Mouse (Mus musculus): ENCODE results near the gene Pde1c. TPM values are rescaled to one million over a fixed set of nuclear protein-coding genes. Genes with fewer than 3 reads are reported as not detected.

Pde1c gene
- polyA plus RNA-seq, 1 experiment, result 0.06 TPM

- DNase-seq (ENCODE audit: low spot score), result no peak
These were observed 470.5 kb downstream of the Pde1c start for GRCm38 (mm10) chr6:56098427-56098826.

- no peak for DNase-seq (ENCODE audit: low spot score)
These were observed 492.5 kb downstream of the Pde1c start for GRCm38 (mm10) chr6:56076378-56076805.

- no peak for DNase-seq (ENCODE audit: low spot score)
These were observed 500.4 kb downstream of the Pde1c start for GRCm38 (mm10) chr6:56068516-56068915.

- DNase-seq (ENCODE audit: low spot score), result no peak
These were observed 502.1 kb downstream of the Pde1c start for GRCm38 (mm10) chr6:56066632-56067282.

GRCm38 (mm10) chr6:56063736-56064135 is 505.2 kb downstream of the Pde1c start:
- no peak for DNase-seq (ENCODE audit: low spot score)

GRCm38 (mm10) chr6:56049104-56049503 is 519.8 kb downstream of the Pde1c start:
- DNase-seq (ENCODE audit: low spot score), result no peak

- DNase-seq (ENCODE audit: low spot score), result no peak
These were observed 520.3 kb downstream of the Pde1c start for GRCm38 (mm10) chr6:56048580-56048979.

GRCm38 (mm10) chr6:56044716-56045115 is 524.2 kb downstream of the Pde1c start:
- no peak for DNase-seq (ENCODE audit: low spot score)

- no peak for DNase-seq (ENCODE audit: low spot score)
These were observed 524.6 kb downstream of the Pde1c start for GRCm38 (mm10) chr6:56044270-56044669.

- no peak for DNase-seq (ENCODE audit: low spot score)
These were observed 529.3 kb downstream of the Pde1c start for GRCm38 (mm10) chr6:56039476-56040055.

GRCm38 (mm10) chr6:56035054-56035453 is 533.8 kb downstream of the Pde1c start:
- DNase-seq (ENCODE audit: low spot score), result no peak

GRCm38 (mm10) chr6:56032231-56032630 is 536.7 kb downstream of the Pde1c start:
- DNase-seq (ENCODE audit: low spot score), result no peak

GRCm38 (mm10) chr6:56029986-56030385 is 538.9 kb downstream of the Pde1c start:
- DNase-seq (ENCODE audit: low spot score), result no peak

- DNase-seq (ENCODE audit: low spot score), result no peak
These were observed 540.9 kb downstream of the Pde1c start for GRCm38 (mm10) chr6:56027966-56028365.

GRCm38 (mm10) chr6:56027318-56027717 is 541.6 kb downstream of the Pde1c start:
- DNase-seq (ENCODE audit: low spot score), result no peak

GRCm38 (mm10) chr6:56025533-56025932 is 543.4 kb downstream of the Pde1c start:
- DNase-seq (ENCODE audit: low spot score), result no peak

Other genes with a start within 250 kb of the Pde1c start
- 36.3 and 45.1 TPM in 2 replicates for gene Lsm5, start 135.6 kb upstream of the Pde1c start, polyA plus RNA-seq (2012; rRNA removed)
- gene Avl9, start 145.8 kb upstream of the Pde1c start, polyA plus RNA-seq (2012; rRNA removed), result 10.5 and 10.6 TPM in 2 replicates
- gene Kbtbd2, start 228.7 kb upstream of the Pde1c start, polyA plus RNA-seq (2012; rRNA removed), result 20.2 and 21.2 TPM in 2 replicates

Data from urinary bladder, adult 2 months (tissue).